ENCODE assay signal across 8 mouse cellular contexts in the genomic region with DNA sequence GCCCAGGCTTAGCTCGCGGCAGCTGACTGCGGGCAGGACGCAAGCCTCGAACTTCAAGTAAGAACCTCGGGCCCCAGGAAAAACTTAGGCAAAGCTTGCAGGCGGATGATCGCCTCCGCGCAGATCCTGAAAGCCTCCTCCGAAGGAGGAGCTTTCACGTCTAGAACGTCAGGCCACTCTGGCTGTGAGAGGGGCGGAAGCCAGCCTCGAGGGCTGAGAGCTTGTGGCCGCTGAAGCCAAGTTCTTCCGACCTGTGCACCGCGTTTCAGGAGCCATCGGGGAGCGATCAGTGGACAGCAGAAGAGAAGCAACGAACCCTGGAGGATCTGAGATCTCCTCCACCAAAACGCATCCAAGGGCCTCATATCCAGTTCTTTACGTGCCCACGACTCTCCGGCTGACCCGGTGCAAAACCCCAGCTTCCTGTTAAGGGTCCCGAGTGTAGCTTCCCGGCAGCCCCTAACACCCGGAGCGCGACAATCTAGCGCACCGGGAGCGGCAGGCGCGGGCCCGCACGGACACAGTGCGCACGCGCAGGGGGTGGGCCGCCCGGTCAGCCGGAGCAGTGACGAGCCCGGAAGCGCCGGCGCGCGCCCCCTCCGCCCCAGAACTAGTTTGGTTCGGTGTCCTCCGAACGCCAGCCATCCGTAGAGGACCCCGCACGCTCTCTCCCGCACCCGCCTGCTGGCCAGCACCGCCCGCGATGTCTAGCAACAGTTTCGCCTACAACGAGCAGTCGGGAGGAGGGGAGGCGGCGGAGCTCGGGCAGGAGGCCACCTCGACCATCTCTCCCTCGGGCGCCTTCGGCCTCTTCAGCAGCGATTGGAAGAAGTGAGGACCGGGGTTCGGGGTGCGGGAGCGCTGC. TPM values are rescaled to one million over a fixed set of nuclear protein-coding genes. Genes with fewer than 3 reads are reported as not detected.
DNase-seq lines count a peak whose midpoint lies in the region; ATAC-seq and TF ChIP-seq lines count a peak whose summit lies in the region.

A gene (plus strand): TSS at position 560 of the 865 bp plus-strand sequence.

- in situ Hi-C loops in CH12.LX (cut with MboI; ENCODE audit: low pct_ligation_motif_present, low pct_unique_long_range_greater_than_20kb, low sequenced_read_pairs), result no loop called here

- TF ChIP-seq RAD21 in CH12.LX (IDR thresholded peaks at IDR 0.05; ENCODE audit: low read depth, low read length), result no peak

- peaks cover 3 to 22% of the 10 kb centered on the region in 2 experiments; a peak in 3 of 4 replicates for H3K4me1 ChIP-seq in CH12.LX (ENCODE audit: control insufficient read depth in 1 of 2, insufficient read depth in 2 of 2)
- H3K4me1 ChIP-seq in forebrain, embryonic 10.5 days, result peaks cover 28% of the 10 kb centered on the region
- H3K4me1 ChIP-seq in heart, embryonic 15.5 days (replicated peaks), result peaks cover 17% of the 10 kb centered on the region
- H3K4me1 ChIP-seq in liver, embryonic 16.5 days (ENCODE audit: control insufficient read depth, low read depth, low read length), result peaks cover 8% of the 10 kb centered on the region
- H3K4me1 ChIP-seq in neural tube, embryonic 13.5 days (replicated peaks), result peaks cover 24% of the 10 kb centered on the region
- H3K4me1 ChIP-seq in testis, adult 2 months (ENCODE audit: control insufficient read depth, insufficient read depth, low read length), result peaks cover 4% of the 10 kb centered on the region

- peak; percentile 80 for DNase-seq in CH12.LX (ENCODE audit: extremely low read depth)
- peak; percentile 79 for DNase-seq in c-Kit-positive CD71-negative TER-119-negative erythroid progenitor cells, embryonic 14.5 days (ENCODE audit: low read depth)
- peak; percentile 86 for DNase-seq in forebrain, embryonic 10.5 days (ENCODE audit: extremely low spot score, low spot score)
- peak; percentile 89 to 95 for DNase-seq in kidney, postnatal 25 days

- TF ChIP-seq CTCF in CH12.LX (conservative IDR thresholded peaks at IDR 0.05 in 1 of 2, IDR thresholded peaks at IDR 0.05 in 1 of 2; ENCODE audit: low read depth in 2 of 2, low read length in 2 of 2), result no peak
- TF ChIP-seq CTCF in testis, adult 2 months (IDR thresholded peaks at IDR 0.05; ENCODE audit: control insufficient read depth, insufficient read depth, insufficient replicate concordance, low read depth, low read length), result no peak

- H3K27ac ChIP-seq in CH12.LX (ENCODE audit: insufficient read depth, low read depth), result peak within 1 kb of the TSS; percentile 43
- peak within 1 kb of the TSS; percentile 91 for H3K27ac ChIP-seq in forebrain, embryonic 10.5 days
- H3K27ac ChIP-seq in heart, embryonic 15.5 days, result peak within 1 kb of the TSS; percentile 96
- H3K27ac ChIP-seq in liver, embryonic 16.5 days (ENCODE audit: low read length), result peak within 1 kb of the TSS; percentile 72
- peak within 1 kb of the TSS; percentile 86 for H3K27ac ChIP-seq in neural tube, embryonic 13.5 days (replicated peaks)
- H3K27ac ChIP-seq in testis, adult 2 months (ENCODE audit: control insufficient read depth, insufficient read depth, low read depth, low read length), result peak within 1 kb of the TSS; percentile 75

- peak; percentile 97 for ATAC-seq in heart, embryonic 15.5 days (replicated peaks; ENCODE audit: insufficient number of reproducible peaks, insufficient read depth, low FRiP score, low read depth)
- peak; percentile 94 for ATAC-seq in liver, embryonic 16.5 days (ENCODE audit: low read depth)
- ATAC-seq in neural tube, embryonic 13.5 days (ENCODE audit: low read depth), result peak; percentile 97

- H3K4me2 ChIP-seq in CH12.LX (ENCODE audit: insufficient read depth, low read depth, poor library complexity, severe bottlenecking), result peak within 1 kb of the TSS; percentile 68
- H3K4me2 ChIP-seq in heart, embryonic 15.5 days, result peak within 1 kb of the TSS; percentile 91
- peak within 1 kb of the TSS; percentile 84 for H3K4me2 ChIP-seq in liver, embryonic 16.5 days (ENCODE audit: low read depth, low read length)
- H3K4me2 ChIP-seq in neural tube, embryonic 13.5 days, result peak within 1 kb of the TSS; percentile 67

- H3K79me2 ChIP-seq in CH12.LX (replicated peaks; ENCODE audit: control insufficient read depth, extremely low read depth, insufficient read depth, poor library complexity, severe bottlenecking), result peaks cover 32% of the 10 kb centered on the region

- H3K9me3 ChIP-seq in CH12.LX (replicated peaks; ENCODE audit: low read length), result peaks cover 3% of the 10 kb centered on the region
- H3K9me3 ChIP-seq in forebrain, embryonic 10.5 days, result peaks cover 6% of the 10 kb centered on the region; the same call in 1 of the 2 replicates
- H3K9me3 ChIP-seq in heart, embryonic 15.5 days (replicated peaks), result no peaks in the 10 kb centered on the region
- no peaks in the 10 kb centered on the region for H3K9me3 ChIP-seq in liver, embryonic 16.5 days (replicated peaks; ENCODE audit: control insufficient read depth, low read length)
- no peaks in the 10 kb centered on the region for H3K9me3 ChIP-seq in neural tube, embryonic 13.5 days

- dilution Hi-C loops in CH12.LX (cut with MboI; ENCODE audit: extremely low pct_ligation_motif_present, extremely low pct_unique_long_range_greater_than_20kb, low sequenced_read_pairs), result no loop called here

- peaks cover 3 to 19% of the 10 kb centered on the region in 2 experiments for H3K36me3 ChIP-seq in CH12.LX (replicated peaks in 1 of 2; ENCODE audit: control insufficient read depth in 1 of 2, insufficient read depth in 1 of 2, low read length in 1 of 2)
- peaks cover 3% of the 10 kb centered on the region; the same call in 1 of the 2 replicates for H3K36me3 ChIP-seq in forebrain, embryonic 10.5 days (replicated peaks)
- no peaks in the 10 kb centered on the region for H3K36me3 ChIP-seq in heart, embryonic 15.5 days
- no peaks in the 10 kb centered on the region for H3K36me3 ChIP-seq in liver, embryonic 16.5 days (ENCODE audit: control insufficient read depth, insufficient read depth)
- no peaks in the 10 kb centered on the region for H3K36me3 ChIP-seq in neural tube, embryonic 13.5 days
- no peaks in the 10 kb centered on the region for H3K36me3 ChIP-seq in testis, adult 2 months (ENCODE audit: control insufficient read depth, insufficient read depth, low read length)

- H3K27me3 ChIP-seq in CH12.LX (replicated peaks), result no peaks in the 10 kb centered on the region
- H3K27me3 ChIP-seq in forebrain, embryonic 10.5 days (ENCODE audit: poor library complexity, severe bottlenecking), result no peaks in the 10 kb centered on the region
- H3K27me3 ChIP-seq in heart, embryonic 15.5 days, result no peaks in the 10 kb centered on the region
- no peaks in the 10 kb centered on the region for H3K27me3 ChIP-seq in liver, embryonic 16.5 days (ENCODE audit: control insufficient read depth, insufficient read depth, low read depth, low read length)
- no peaks in the 10 kb centered on the region for H3K27me3 ChIP-seq in neural tube, embryonic 13.5 days
- no peaks in the 10 kb centered on the region for H3K27me3 ChIP-seq in testis, adult 2 months (ENCODE audit: control insufficient read depth, insufficient read depth, low read length)

- peak; percentile 90 for TF ChIP-seq POLR2A in CH12.LX (IDR thresholded peaks at IDR 0.05; ENCODE audit: low read depth, low read length)
- TF ChIP-seq POLR2A in testis, adult 2 months (IDR thresholded peaks at IDR 0.05; ENCODE audit: control insufficient read depth, low read depth, low read length), result peak; percentile 82

- peak within 1 kb of the TSS; percentile 74 to 94 (median 75) for H3K4me3 ChIP-seq in CH12.LX (replicated peaks in 1 of 3; ENCODE audit: low read depth in 2 of 3, low read length in 2 of 3, poor library complexity in 1 of 3)
- peak within 1 kb of the TSS; percentile 70 for H3K4me3 ChIP-seq in forebrain, embryonic 10.5 days
- peak within 1 kb of the TSS; percentile 93 for H3K4me3 ChIP-seq in heart, embryonic 15.5 days
- H3K4me3 ChIP-seq in liver, embryonic 16.5 days (ENCODE audit: low read depth, low read length), result peak within 1 kb of the TSS; percentile 75
- H3K4me3 ChIP-seq in neural tube, embryonic 13.5 days, result peak within 1 kb of the TSS; percentile 79
- peak within 1 kb of the TSS; percentile 92 for H3K4me3 ChIP-seq in testis, adult 2 months (ENCODE audit: control insufficient read depth, low read depth, low read length)

- under 1% methylated on average over 79 of the region's 79 CpGs for WGBS in forebrain, embryonic 10.5 days
- WGBS in heart, embryonic 15.5 days, result under 1% methylated on average over 79 of the region's 79 CpGs
- under 1% methylated on average over 79 of the region's 79 CpGs for WGBS in liver, embryonic 16.5 days (ENCODE audit: insufficient replicate concordance)
- under 1% methylated on average over 79 of the region's 79 CpGs for WGBS in neural tube, embryonic 13.5 days

- TF ChIP-seq EP300 in CH12.LX (IDR thresholded peaks at IDR 0.05; ENCODE audit: low read length), result no peak

- H3K9ac ChIP-seq in CH12.LX (ENCODE audit: insufficient read depth, low read depth), result peak within 1 kb of the TSS; percentile 65
- peak within 1 kb of the TSS; percentile 86 for H3K9ac ChIP-seq in heart, embryonic 15.5 days
- H3K9ac ChIP-seq in liver, embryonic 16.5 days (ENCODE audit: low read depth, low read length), result peak within 1 kb of the TSS; percentile 81
- peak within 1 kb of the TSS; percentile 88 for H3K9ac ChIP-seq in neural tube, embryonic 13.5 days

TF ChIP-seq in CH12.LX, 34 proteins besides CTCF, POLR2A, EP300 and RAD21 (continues in another document):
- no peak for TF ChIP-seq UBTF (IDR thresholded peaks at IDR 0.05; ENCODE audit: low read depth, low read length)
- TF ChIP-seq GABPA (IDR thresholded peaks at IDR 0.05; ENCODE audit: insufficient replicate concordance, low read depth, low read length), result no peak
- no peak; the same call in 1 of the 2 replicates for TF ChIP-seq MYC (IDR thresholded peaks at IDR 0.05; ENCODE audit: low read depth, low read length)
- peak; percentile 96 for TF ChIP-seq NRF1 (IDR thresholded peaks at IDR 0.05; ENCODE audit: low read depth, low read length)
- TF ChIP-seq POLR2AphosphoS2 (IDR thresholded peaks at IDR 0.05; ENCODE audit: low read depth, low read length), result no peak
- TF ChIP-seq E2F4 (IDR thresholded peaks at IDR 0.05; ENCODE audit: insufficient replicate concordance, low read depth, low read length), result no peak
- TF ChIP-seq ZNF384 (IDR thresholded peaks at IDR 0.05; ENCODE audit: low read depth, low read length), result no peak
- peak; percentile 45; the same call in 1 of the 2 replicates for TF ChIP-seq KAT2A (IDR thresholded peaks at IDR 0.05; ENCODE audit: insufficient replicate concordance, low read length)
- no peak for TF ChIP-seq USF1 (IDR thresholded peaks at IDR 0.05; ENCODE audit: low read depth, low read length)

RNA-seq across cellular contexts. Expression of the gene that starts here (rescaled TPM):
- 53.2 and 60.7 TPM in 2 replicates for total RNA-seq in CH12.LX (2012; rRNA removed)
- total RNA-seq in CH12.LX (2014; rRNA removed), result 40.8 and 46.0 TPM in 2 replicates
- 100 and 113 TPM in 2 replicates for polyA plus RNA-seq in CH12.LX (2012; ENCODE audit: insufficient read length, low read depth)
- 32.1 and 32.9 TPM in 2 replicates for polyA plus RNA-seq in forebrain, embryonic 10.5 days (2016; fragmentation: Nextera tagmentation; extraction: Ambion mirVana)
- 29.1 and 33.0 TPM in 2 replicates for polyA plus RNA-seq in heart, embryonic 15.5 days (2015; fragmentation: Nextera tagmentation; extraction: Ambion mirVana)
- 15.6 and 15.7 TPM in 2 replicates for polyA plus RNA-seq in liver, embryonic 16.5 days (2015; fragmentation: Nextera tagmentation; extraction: Ambion mirVana)
- 29.4 and 37.0 TPM in 2 replicates for polyA plus RNA-seq in neural tube, embryonic 13.5 days (2015; fragmentation: Nextera tagmentation; extraction: Ambion mirVana)
- polyA plus RNA-seq in testis, adult 2 months (2012; rRNA removed), result 114 and 122 TPM in 2 replicates

Comparison
In these comparisons a context has a peak if more than half of its experiments do, and no peak if none do; other contexts are left out.
1. Peak in every context shown above with its lines: DNase-seq, ATAC-seq, H3K4me3 ChIP-seq and H3K27ac ChIP-seq.
2. H3K27ac ChIP-seq: peak in every context shown above with its lines; median percentile 96 in heart, embryonic 15.5 days; 91 in forebrain, embryonic 10.5 days; 86 in neural tube, embryonic 13.5 days; 75 in testis, adult 2 months; 72 in liver, embryonic 16.5 days; 43 in CH12.LX.